Mouse (Mus musculus) CH12.LX (cell line): ENCODE data around the gene Acsl1. TPM values are rescaled to one million over a fixed set of nuclear protein-coding genes. Genes with fewer than 3 reads are reported as not detected.

Source experiments
- DNase-seq: peaks from one replicate; pipeline ENCODE4 v3.0.0-alpha.2; 2013; ENCODE audit errors: extremely low read depth
- H3K27ac ChIP-seq: 2 replicates; pipeline ENCODE4 v1.5.1; 2012; ENCODE audit warnings: low read depth, mild to moderate bottlenecking, control low read depth, moderate library complexity; ENCODE audit not compliant: insufficient read depth
- H3K27me3 ChIP-seq: replicated peaks from 2 replicates; pipeline ENCODE3; 2012; ENCODE audit warnings: inconsistent platforms
- H3K36me3 ChIP-seq, 2 experiments: replicated peaks in 1 of 2; 2 replicates each; pipeline versions ENCODE3 to v1.6.1; 2012; ENCODE audit warnings: inconsistent platforms in 1 of 2, low read length in 1 of 2, mild to moderate bottlenecking in 1 of 2, mixed read lengths in 1 of 2, moderate library complexity in 1 of 2; ENCODE audit not compliant: control insufficient read depth in 1 of 2, insufficient read depth in 1 of 2
- H3K4me1 ChIP-seq, 2 experiments: 2 replicates each; pipeline ENCODE4 v1.6.1; 2012; ENCODE audit warnings: inconsistent platforms in 1 of 2, moderate library complexity in 1 of 2; ENCODE audit not compliant: insufficient read depth in 2 of 2, control insufficient read depth in 1 of 2
- H3K4me2 ChIP-seq: 2 replicates; pipeline ENCODE4 v1.6.1; 2012; ENCODE audit warnings: low read depth, mild to moderate bottlenecking, control low read depth; ENCODE audit not compliant: poor library complexity, insufficient read depth, severe bottlenecking
- H3K4me3 ChIP-seq, 3 experiments: fragments of 150-350 bp in 1 of 3; sonication (generic) in 1 of 3; replicated peaks in 1 of 3; 2 replicates each; pipeline versions ENCODE3 to v1.5.1; 2011 to 2012; ENCODE audit warnings: low read depth in 2 of 3, low read length in 2 of 3, mild to moderate bottlenecking in 2 of 3, moderate library complexity in 2 of 3, control low read depth in 1 of 3, improper control_type of control experiment in 1 of 3, inconsistent platforms in 1 of 3, mixed read lengths in 1 of 3; ENCODE audit not compliant: poor library complexity in 1 of 3
- H3K79me2 ChIP-seq: replicated peaks from 2 replicates; pipeline ENCODE4 v1.6.1; 2012; ENCODE audit warnings: mild to moderate bottlenecking, moderate library complexity; ENCODE audit not compliant: control insufficient read depth, poor library complexity, insufficient read depth, severe bottlenecking; ENCODE audit errors: extremely low read depth
- H3K9ac ChIP-seq: 2 replicates; pipeline ENCODE4 v1.6.1; 2012; ENCODE audit warnings: low read depth, mild to moderate bottlenecking, control low read depth, moderate library complexity; ENCODE audit not compliant: insufficient read depth
- H3K9me3 ChIP-seq: replicated peaks from 2 replicates; pipeline ENCODE3; 2012; ENCODE audit warnings: low read length, inconsistent platforms, mixed read lengths
- BHLHE40 ChIP-seq: IDR thresholded peaks from 2 replicates; pipeline ENCODE4 v1.6.1; 2011; ENCODE audit warnings: mild to moderate bottlenecking, low read depth, low read length, improper control_type of control experiment
- CHD1 ChIP-seq: IDR thresholded peaks from 2 replicates; pipeline ENCODE4 v1.6.1; 2012; ENCODE audit warnings: low read depth, low read length, improper control_type of control experiment, inconsistent platforms
- E2F4 ChIP-seq: IDR thresholded peaks from 2 replicates; pipeline ENCODE4 v1.6.1; 2011; ENCODE audit warnings: low read depth, low read length, improper control_type of control experiment; ENCODE audit not compliant: insufficient replicate concordance
- ELF1 ChIP-seq: IDR thresholded peaks from 2 replicates; pipeline ENCODE4 v1.6.1; 2014; ENCODE audit warnings: low read depth, mild to moderate bottlenecking, inconsistent platforms, low read length, improper control_type of control experiment
- EP300 ChIP-seq: IDR thresholded peaks from 2 replicates; pipeline ENCODE4 v1.6.1; 2011; ENCODE audit warnings: low read length, improper control_type of control experiment
- MYC ChIP-seq: IDR thresholded peaks from 2 replicates; pipeline ENCODE4 v1.6.1; 2011; ENCODE audit warnings: low read depth, mild to moderate bottlenecking, improper control_type of control experiment, low read length
- NRF1 ChIP-seq: IDR thresholded peaks from 2 replicates; pipeline ENCODE4 v1.6.1; 2014; ENCODE audit warnings: low read depth, mild to moderate bottlenecking, inconsistent platforms, low read length, improper control_type of control experiment, moderate library complexity
- POLR2A ChIP-seq: IDR thresholded peaks from 2 replicates; pipeline ENCODE4 v1.6.1; 2011; ENCODE audit warnings: low read depth, mild to moderate bottlenecking, improper control_type of control experiment, low read length
- RAD21 ChIP-seq: IDR thresholded peaks from 2 replicates; pipeline ENCODE4 v1.6.1; 2011; ENCODE audit warnings: low read depth, mild to moderate bottlenecking, low read length, improper control_type of control experiment, moderate library complexity
- SIN3A ChIP-seq: IDR thresholded peaks from 2 replicates; pipeline ENCODE4 v1.6.1; 2012; ENCODE audit warnings: low read length, improper control_type of control experiment, inconsistent platforms
- SMC3 ChIP-seq: IDR thresholded peaks from 2 replicates; pipeline ENCODE4 v1.6.1; 2011; ENCODE audit warnings: low read depth, low read length, improper control_type of control experiment
- TBP ChIP-seq: conservative IDR thresholded peaks from 2 replicates; pipeline ENCODE4 v1.6.1; 2011; ENCODE audit warnings: low read depth, low read length, improper control_type of control experiment
- USF1 ChIP-seq: IDR thresholded peaks from 2 replicates; pipeline ENCODE4 v1.6.1; 2014; ENCODE audit warnings: low read depth, mild to moderate bottlenecking, inconsistent platforms, low read length, improper control_type of control experiment
- ZKSCAN1 ChIP-seq: IDR thresholded peaks from 2 replicates; pipeline ENCODE4 v1.6.1; 2012; ENCODE audit warnings: low read depth, inconsistent platforms, low read length, improper control_type of control experiment, borderline replicate concordance
- ZMIZ1 ChIP-seq: IDR thresholded peaks from 2 replicates; pipeline ENCODE4 v1.6.1; 2012; ENCODE audit warnings: low read depth, mild to moderate bottlenecking, inconsistent platforms, low read length, improper control_type of control experiment
- ZNF384 ChIP-seq: IDR thresholded peaks from 2 replicates; pipeline ENCODE4 v1.6.1; 2012; ENCODE audit warnings: low read depth, low read length, improper control_type of control experiment, inconsistent platforms
- dilution Hi-C: fragments of 300-500 bp; cut with MboI; formaldehyde crosslinking; loops from 2 replicates; pipeline ENCODE4 v1.14.3; 2020; ENCODE audit warnings: low sequenced_read_pairs; ENCODE audit not compliant: extremely low pct_unique_long_range_greater_than_20kb, extremely low pct_ligation_motif_present
- in situ Hi-C: fragments of 300-500 bp; cut with MboI; formaldehyde crosslinking; loops from 3 replicates; pipeline ENCODE4 v1.14.3; 2019; ENCODE audit warnings: low sequenced_read_pairs, low pct_ligation_motif_present, low pct_unique_long_range_greater_than_20kb, mixed read lengths
- polyA plus RNA-seq: library from polyadenylated mRNA; unstranded; fragments of >175 nt; gene quantifications from 2 replicates; pipeline ENCODE4 v1.2.1, GENCODE M21; 2012; ENCODE audit warnings: low read depth; ENCODE audit not compliant: insufficient read length
- total RNA-seq, 2 experiments: library from RNA; depleted of rRNA; stranded (reverse); fragments of 300-350 nt in 1 of 2; fragments of >200 nt in 1 of 2; gene quantifications; 2 replicates each; pipeline ENCODE4 v1.2.3; 2012 to 2014

Acsl1 gene
- total and polyA plus RNA-seq, 3 experiments, result 8.7 to 27.9 (median 19.5) TPM

DNA sequence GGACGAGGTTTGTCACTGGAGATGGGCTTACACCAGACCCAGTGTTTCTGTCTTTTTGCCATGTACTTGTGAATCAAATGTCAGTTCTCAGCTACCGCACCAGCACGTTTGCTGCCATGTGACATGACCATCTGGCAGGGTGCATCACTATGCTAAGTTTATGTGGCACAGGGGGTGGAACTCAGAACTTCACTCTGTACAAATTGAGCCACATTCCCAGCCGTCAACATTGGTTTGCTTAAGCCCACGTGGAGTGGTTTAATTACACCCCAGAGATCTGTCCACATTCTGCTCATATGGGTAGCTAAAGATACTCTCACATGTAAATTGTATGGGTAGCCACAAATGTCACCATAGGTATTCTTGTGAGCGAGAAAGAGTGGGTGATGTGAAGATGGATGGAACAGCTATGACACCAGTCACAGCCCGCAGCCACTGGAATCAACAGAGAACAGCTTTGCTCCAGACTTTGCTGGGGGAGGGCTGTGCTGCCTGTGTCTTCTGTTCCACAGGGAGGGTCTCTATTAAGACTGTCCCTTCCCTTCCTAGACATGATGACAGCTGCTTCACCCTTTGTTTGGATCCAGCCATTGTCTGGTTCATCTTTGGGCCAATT is 96.2 kb downstream of the Acsl1 start:
- Histone ChIP-seq H3K36me3 (peaks cover 25 to 61% of the 10 kb centered on the region in 2 experiments), H3K4me3 (no peak overlapping the region), H3K27ac (no peak overlapping the region), H3K9ac (no peak overlapping the region), H3K79me2 (no peaks in the 10 kb centered on the region), H3K27me3 (no peaks in the 10 kb centered on the region)
- dilution Hi-C loops, result no loop called here
- in situ Hi-C loops, result loop anchor here (25.0 kb wide), 1 partner anchor 820 kb away; no protein-coding TSS in a partner anchor
- peak; percentile 53 for DNase-seq
- TF ChIP-seq CHD1 (no peak), RAD21 (no peak), BHLHE40 (0 out of 2 replicates have a peak, but pooled peaks have one; percentile 40)
- TF ChIP-seq, all 38 proteins: peak for 1
- Histone ChIP-seq H3K4me2 (no peak overlapping the region), H3K9me3 (no peaks in the 10 kb centered on the region), H3K4me1 (peaks cover 0 to 23% of the 10 kb centered on the region in 2 experiments; a peak in 2 of 4 replicates)

DNA sequence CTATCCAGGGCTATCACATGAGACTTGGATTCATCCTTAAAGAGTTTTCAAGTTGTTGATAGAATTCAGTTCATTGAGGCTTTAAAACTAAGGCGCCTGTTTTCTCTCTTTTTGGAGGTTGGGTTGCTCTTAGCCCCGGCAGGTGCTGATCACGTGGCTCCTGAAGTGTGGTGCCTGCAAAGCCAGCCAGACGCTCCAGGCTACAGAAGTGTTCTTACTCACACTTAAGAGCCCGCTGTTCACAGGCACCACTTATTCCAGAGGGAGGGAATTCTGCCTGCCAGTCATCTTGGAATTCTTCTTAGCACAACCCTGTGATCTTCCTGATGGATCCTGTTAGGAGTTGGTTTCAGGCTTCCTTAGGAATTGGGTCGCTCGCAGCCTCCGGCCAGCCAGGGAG is 97.1 kb downstream of the Acsl1 start:
- Histone ChIP-seq H3K36me3 (peaks cover 20 to 60% of the 10 kb centered on the region in 2 experiments), H3K4me1 (peaks cover 0 to 23% of the 10 kb centered on the region in 2 experiments; a peak in 2 of 4 replicates), H3K9me3 (no peaks in the 10 kb centered on the region), H3K27ac (no peak overlapping the region), H3K9ac (no peak overlapping the region), H3K4me2 (no peak overlapping the region), H3K27me3 (no peaks in the 10 kb centered on the region), H3K79me2 (no peaks in the 10 kb centered on the region), H3K4me3 (no peak overlapping the region)
- dilution Hi-C loops, result no loop called here
- in situ Hi-C loops, result loop anchor here (25.0 kb wide), 1 partner anchor 819 kb away; no protein-coding TSS in a partner anchor
- TF ChIP-seq ZKSCAN1 (no peak), ELF1 (no peak), ZNF384 (no peak), EP300 (no peak), TBP (no peak), SIN3A (no peak), MYC (no peak), E2F4 (no peak), SMC3 (no peak), BHLHE40 (no peak), RAD21 (no peak), CHD1 (no peak), NRF1 (no peak), POLR2A (no peak), USF1 (no peak), ZMIZ1 (no peak)
- no peak for DNase-seq
